29 mouse cellular contexts compared by ENCODE assay signal in the genomic region with DNA sequence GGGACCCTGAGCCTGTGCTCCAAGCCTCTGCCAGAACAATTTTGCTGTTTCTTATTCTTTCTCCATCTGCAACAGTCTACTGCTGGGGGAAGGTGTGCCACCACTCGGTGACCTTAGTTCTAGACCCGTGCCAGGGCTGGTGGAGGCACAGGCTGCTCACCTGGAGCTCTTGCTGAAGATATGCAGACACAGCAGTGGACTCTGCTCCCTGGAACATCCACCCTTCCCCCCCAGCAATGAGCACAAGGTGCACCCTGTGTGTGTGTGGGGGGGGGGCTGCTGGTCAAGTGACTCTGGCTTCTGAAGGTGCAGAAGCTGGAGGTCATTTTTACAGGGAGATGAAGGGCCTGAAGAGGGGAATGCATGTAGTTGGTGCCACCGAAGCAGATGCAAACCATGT. TPM values are rescaled to one million over a fixed set of nuclear protein-coding genes. Genes with fewer than 3 reads are reported as not detected.
A peak's percentile ranks its signal among the peaks of the same experiment; 100 is the strongest.
DNase-seq lines count a peak whose midpoint lies in the region; ATAC-seq lines count a peak whose summit lies in the region.
"Had no signal": no experiment of that assay in that cellular context is flagged by ENCODE, and none has a peak within 500 bp of the region (broad histone marks: within the 10 kb centered on the region; RNA-seq: fewer than 3 reads in every experiment).

No protein-coding gene starts in this region.

- peak; percentile 91 to 93 for DNase-seq in kidney, adult 8-10 months
- DNase-seq in kidney, postnatal 25 days, result peak; percentile 86 to 96
- no peak for DNase-seq in liver, embryonic 13.5 days
- DNase-seq in limb, embryonic 10.5 days (ENCODE audit: low spot score), result no peak
- DNase-seq: adrenal gland, postnatal 25 days; cerebellum, adult 11 months; cerebellum, postnatal 10 days; gastrocnemius, postnatal 10 days; heart, adult 2 months; heart, postnatal 4 days; midbrain, embryonic 14.5 days; spleen, adult 18-20 months; thymus, postnatal 36 days had no signal

- H3K4me2 ChIP-seq in intestine, embryonic 15.5 days (replicated peaks), result no peak overlapping the region
- H3K4me2 ChIP-seq in liver, embryonic 13.5 days, result no peak overlapping the region
- no peak overlapping the region for H3K4me2 ChIP-seq in forebrain, embryonic 13.5 days
- H3K4me2 ChIP-seq: embryonic facial prominence, embryonic 15.5 days; hindbrain, embryonic 15.5 days had no signal

- no peak overlapping the region for H3K4me3 ChIP-seq in intestine, embryonic 15.5 days (replicated peaks)
- no peak overlapping the region for H3K4me3 ChIP-seq in liver, embryonic 13.5 days (replicated peaks)
- no peak overlapping the region for H3K4me3 ChIP-seq in forebrain, embryonic 13.5 days
- no peak overlapping the region for H3K4me3 ChIP-seq in limb, embryonic 10.5 days
- H3K4me3 ChIP-seq: embryonic facial prominence, embryonic 15.5 days; heart, adult 2 months; hindbrain, embryonic 15.5 days; myocyte had no signal

- H3K36me3 ChIP-seq in intestine, embryonic 15.5 days, result no peaks in the 10 kb centered on the region
- H3K36me3 ChIP-seq in liver, embryonic 13.5 days, result no peaks in the 10 kb centered on the region
- H3K36me3 ChIP-seq in forebrain, embryonic 13.5 days (ENCODE audit: poor library complexity, severe bottlenecking), result no peaks in the 10 kb centered on the region
- H3K36me3 ChIP-seq in limb, embryonic 10.5 days, result no peaks in the 10 kb centered on the region
- H3K36me3 ChIP-seq: embryonic facial prominence, embryonic 15.5 days; hindbrain, embryonic 15.5 days had no signal

- peak; percentile 71 for ATAC-seq in intestine, embryonic 15.5 days
- peak; percentile 42; the same call in 1 of the 2 replicates for ATAC-seq in liver, embryonic 13.5 days (ENCODE audit: low read depth)
- no peak for ATAC-seq in megakaryocyte, adult 5-6 weeks (ENCODE audit: poor library complexity, severe bottlenecking)
- no peak for ATAC-seq in forebrain, embryonic 13.5 days
- no peak for ATAC-seq in erythroblast, adult 5-6 weeks (replicated peaks; ENCODE audit: low FRiP score, poor library complexity, severe bottlenecking)
- ATAC-seq: lung, postnatal 0 days had no signal

- H3K4me1 ChIP-seq in intestine, embryonic 15.5 days (replicated peaks), result no peaks in the 10 kb centered on the region
- no peaks in the 10 kb centered on the region; the same call in 1 of the 2 replicates for H3K4me1 ChIP-seq in liver, embryonic 13.5 days (replicated peaks)
- H3K4me1 ChIP-seq in forebrain, embryonic 13.5 days, result no peaks in the 10 kb centered on the region
- no peaks in the 10 kb centered on the region for H3K4me1 ChIP-seq in limb, embryonic 10.5 days
- H3K4me1 ChIP-seq: embryonic facial prominence, embryonic 15.5 days; hindbrain, embryonic 15.5 days had no signal

- peak overlapping the region; percentile 54; the same call in 1 of the 2 replicates for H3K27ac ChIP-seq in intestine, embryonic 15.5 days
- H3K27ac ChIP-seq in liver, embryonic 13.5 days, result peak overlapping the region; percentile 65
- H3K27ac ChIP-seq in forebrain, embryonic 13.5 days, result no peak overlapping the region
- no peak overlapping the region for H3K27ac ChIP-seq in limb, embryonic 10.5 days
- H3K27ac ChIP-seq: embryonic facial prominence, embryonic 15.5 days; heart, adult 2 months; hindbrain, embryonic 15.5 days had no signal

- no peaks in the 10 kb centered on the region for H3K27me3 ChIP-seq in intestine, embryonic 15.5 days (replicated peaks)
- H3K27me3 ChIP-seq in liver, embryonic 13.5 days, result peaks cover 5% of the 10 kb centered on the region; the same call in 1 of the 2 replicates
- no peaks in the 10 kb centered on the region for H3K27me3 ChIP-seq in forebrain, embryonic 13.5 days
- H3K27me3 ChIP-seq in limb, embryonic 10.5 days (ENCODE audit: low read depth, poor library complexity, severe bottlenecking), result no peaks in the 10 kb centered on the region
- H3K27me3 ChIP-seq: embryonic facial prominence, embryonic 15.5 days; hindbrain, embryonic 15.5 days had no signal

- H3K9ac ChIP-seq in intestine, embryonic 15.5 days, result no peak overlapping the region
- H3K9ac ChIP-seq in liver, embryonic 13.5 days, result no peak overlapping the region
- H3K9ac ChIP-seq in forebrain, embryonic 13.5 days, result no peak overlapping the region
- H3K9ac ChIP-seq: embryonic facial prominence, embryonic 15.5 days; hindbrain, embryonic 15.5 days had no signal

- no peaks in the 10 kb centered on the region for H3K9me3 ChIP-seq in intestine, embryonic 15.5 days
- H3K9me3 ChIP-seq in liver, embryonic 13.5 days (replicated peaks), result no peaks in the 10 kb centered on the region
- no peaks in the 10 kb centered on the region for H3K9me3 ChIP-seq in forebrain, embryonic 13.5 days (replicated peaks)
- H3K9me3 ChIP-seq in limb, embryonic 10.5 days (replicated peaks), result no peaks in the 10 kb centered on the region
- H3K9me3 ChIP-seq: embryonic facial prominence, embryonic 15.5 days; G1E; hindbrain, embryonic 15.5 days had no signal

- 64% methylated on average over 3 of the region's 3 CpGs for WGBS in intestine, embryonic 15.5 days
- 57% methylated on average over 3 of the region's 3 CpGs for WGBS in liver, embryonic 13.5 days (ENCODE audit: insufficient replicate concordance)
- 81% methylated on average over 3 of the region's 3 CpGs for WGBS in forebrain, embryonic 13.5 days
- WGBS in limb, embryonic 10.5 days, result 80% methylated on average over 3 of the region's 3 CpGs

RNA-seq across cellular contexts. Expression of gene Slc34a1, which starts 7.3 kb away (rescaled TPM):
- polyA plus RNA-seq in intestine, embryonic 15.5 days (2015; fragmentation: Nextera tagmentation; extraction: Ambion mirVana), result not detected in 2 replicates
- not detected in 2 replicates for polyA plus RNA-seq in liver, embryonic 13.5 days (2015; fragmentation: Nextera tagmentation; extraction: Ambion mirVana)
- 0.39 and 0.58 TPM in 2 replicates for total RNA-seq in megakaryocyte, adult 5-6 weeks (2015)
- 0.44 and 2.0 TPM in 2 replicates for total RNA-seq in megakaryocyte, adult 5-6 weeks (2017)
- polyA plus RNA-seq in forebrain, embryonic 13.5 days (2015; fragmentation: Nextera tagmentation; extraction: Ambion mirVana), result not detected in 2 replicates
- polyA plus RNA-seq in limb, embryonic 10.5 days (2016; fragmentation: Nextera tagmentation; extraction: Ambion mirVana), result not detected in 2 replicates
- not detected in 2 replicates for total RNA-seq in erythroblast, adult 5-6 weeks (2015; ENCODE audit: low replicate concordance)
- total RNA-seq in erythroblast, adult 5-6 weeks (2017; ENCODE audit: low replicate concordance), result not detected in 2 replicates
- total RNA-seq: adrenal gland, postnatal 25 days; heart, adult 2 months; heart, postnatal 4 days; layer of hippocampus, adult 18-20 months; layer of hippocampus, postnatal 25 days had no signal
- polyA plus RNA-seq: forebrain, embryonic 11.5 days; G1E; heart, embryonic 14.5 days; limb, embryonic 14.5 days; lung, postnatal 0 days; midbrain, embryonic 14.5 days; stomach, embryonic 14.5 days had no signal

RNA-seq across cellular contexts. Expression of gene Rgs14, which starts 21.1 kb away (rescaled TPM):
- polyA plus RNA-seq in intestine, embryonic 15.5 days (2015; fragmentation: Nextera tagmentation; extraction: Ambion mirVana), result 0.85 and 1.2 TPM in 2 replicates
- polyA plus RNA-seq in liver, embryonic 13.5 days (2015; fragmentation: Nextera tagmentation; extraction: Ambion mirVana), result 1.4 and 1.8 TPM in 2 replicates
- total RNA-seq in megakaryocyte, adult 5-6 weeks (2015), result 55.3 and 56.5 TPM in 2 replicates
- 68.1 and 75.0 TPM in 2 replicates for total RNA-seq in megakaryocyte, adult 5-6 weeks (2017)
- 0.30 and 0.40 TPM in 2 replicates for polyA plus RNA-seq in forebrain, embryonic 13.5 days (2015; fragmentation: Nextera tagmentation; extraction: Ambion mirVana)
- 0.70 and 1.1 TPM in 2 replicates for polyA plus RNA-seq in limb, embryonic 10.5 days (2016; fragmentation: Nextera tagmentation; extraction: Ambion mirVana)
- 9.0 and 14.2 TPM in 2 replicates for total RNA-seq in erythroblast, adult 5-6 weeks (2015; ENCODE audit: low replicate concordance)
- total RNA-seq in erythroblast, adult 5-6 weeks (2017; ENCODE audit: low replicate concordance), result 7.8 and 7.9 TPM in 2 replicates

RNA-seq across cellular contexts. Expression of gene Pfn3, which starts 24.4 kb away (rescaled TPM):
- not detected in 2 replicates for polyA plus RNA-seq in intestine, embryonic 15.5 days (2015; fragmentation: Nextera tagmentation; extraction: Ambion mirVana)
- polyA plus RNA-seq in liver, embryonic 13.5 days (2015; fragmentation: Nextera tagmentation; extraction: Ambion mirVana), result not detected in 2 replicates
- not detected in 2 replicates for total RNA-seq in megakaryocyte, adult 5-6 weeks (2015)
- total RNA-seq in megakaryocyte, adult 5-6 weeks (2017), result not detected in 2 replicates
- 0.60 TPM in 1 of 2 replicates, not detected in the other for polyA plus RNA-seq in forebrain, embryonic 13.5 days (2015; fragmentation: Nextera tagmentation; extraction: Ambion mirVana)
- not detected in 2 replicates for polyA plus RNA-seq in limb, embryonic 10.5 days (2016; fragmentation: Nextera tagmentation; extraction: Ambion mirVana)
- total RNA-seq in erythroblast, adult 5-6 weeks (2015; ENCODE audit: low replicate concordance), result not detected in 2 replicates
- not detected in 2 replicates for total RNA-seq in erythroblast, adult 5-6 weeks (2017; ENCODE audit: low replicate concordance)
- total RNA-seq: adrenal gland, postnatal 25 days; G1E; gastrocnemius, postnatal 10 days; heart, adult 2 months; heart, postnatal 4 days; layer of hippocampus, postnatal 25 days had no signal
- polyA plus RNA-seq: embryonic facial prominence, embryonic 15.5 days; forebrain, embryonic 11.5 days; G1E; heart, adult 2 months; heart, embryonic 14.5 days; lung, postnatal 0 days; midbrain, embryonic 14.5 days; myocyte; stomach, embryonic 14.5 days had no signal

RNA-seq across cellular contexts. Expression of gene Lman2, which starts 28.1 kb away (rescaled TPM):
- polyA plus RNA-seq in intestine, embryonic 15.5 days (2015; fragmentation: Nextera tagmentation; extraction: Ambion mirVana), result 121 and 128 TPM in 2 replicates
- polyA plus RNA-seq in liver, embryonic 13.5 days (2015; fragmentation: Nextera tagmentation; extraction: Ambion mirVana), result 59.1 and 65.6 TPM in 2 replicates
- 73.6 and 74.9 TPM in 2 replicates for total RNA-seq in megakaryocyte, adult 5-6 weeks (2015)
- total RNA-seq in megakaryocyte, adult 5-6 weeks (2017), result 91.4 and 96.4 TPM in 2 replicates
- 57.9 and 60.5 TPM in 2 replicates for polyA plus RNA-seq in forebrain, embryonic 13.5 days (2015; fragmentation: Nextera tagmentation; extraction: Ambion mirVana)
- 112 and 113 TPM in 2 replicates for polyA plus RNA-seq in limb, embryonic 10.5 days (2016; fragmentation: Nextera tagmentation; extraction: Ambion mirVana)
- 19.6 and 20.2 TPM in 2 replicates for total RNA-seq in erythroblast, adult 5-6 weeks (2015; ENCODE audit: low replicate concordance)
- 31.8 and 33.4 TPM in 2 replicates for total RNA-seq in erythroblast, adult 5-6 weeks (2017; ENCODE audit: low replicate concordance)

RNA-seq across cellular contexts. Expression of gene F12, which starts 35.9 kb away (rescaled TPM):
- 1.8 TPM in 2 replicates for polyA plus RNA-seq in intestine, embryonic 15.5 days (2015; fragmentation: Nextera tagmentation; extraction: Ambion mirVana)
- 56.5 and 59.8 TPM in 2 replicates for polyA plus RNA-seq in liver, embryonic 13.5 days (2015; fragmentation: Nextera tagmentation; extraction: Ambion mirVana)
- 0.13 and 0.21 TPM in 2 replicates for total RNA-seq in megakaryocyte, adult 5-6 weeks (2015)
- not detected in 2 replicates for total RNA-seq in megakaryocyte, adult 5-6 weeks (2017)
- polyA plus RNA-seq in forebrain, embryonic 13.5 days (2015; fragmentation: Nextera tagmentation; extraction: Ambion mirVana), result not detected in 2 replicates
- 0.14 TPM in 1 of 2 replicates, not detected in the other for polyA plus RNA-seq in limb, embryonic 10.5 days (2016; fragmentation: Nextera tagmentation; extraction: Ambion mirVana)
- total RNA-seq in erythroblast, adult 5-6 weeks (2015; ENCODE audit: low replicate concordance), result not detected in 2 replicates
- not detected in 2 replicates for total RNA-seq in erythroblast, adult 5-6 weeks (2017; ENCODE audit: low replicate concordance)
- total RNA-seq: heart, adult 2 months; heart, postnatal 4 days had no signal
- polyA plus RNA-seq: forebrain, embryonic 11.5 days; G1E; heart, adult 2 months; heart, embryonic 14.5 days; lung, postnatal 0 days; midbrain, embryonic 14.5 days; myocyte; neural tube, embryonic 14.5 days; stomach, embryonic 14.5 days had no signal

Comparison
In these comparisons a context has a peak if more than half of its experiments do, and no peak if none do; other contexts are left out.
1. ATAC-seq: peak in intestine, embryonic 15.5 days (single experiment) and liver, embryonic 13.5 days (single experiment); none in megakaryocyte, adult 5-6 weeks (single experiment), forebrain, embryonic 13.5 days (single experiment) and erythroblast, adult 5-6 weeks (single experiment).
2. H3K27ac ChIP-seq: peak in intestine, embryonic 15.5 days (single experiment) and liver, embryonic 13.5 days (single experiment); none in forebrain, embryonic 13.5 days (single experiment) and limb, embryonic 10.5 days (single experiment).
3. DNase-seq: peak in kidney, adult 8-10 months (2 of 2) and kidney, postnatal 25 days (2 of 2); none in liver, embryonic 13.5 days (single experiment) and limb, embryonic 10.5 days (single experiment).